Mouse (Mus musculus): Measurements from ENCODE around the gene Msl1. TPM values are rescaled to one million over a fixed set of nuclear protein-coding genes. Genes with fewer than 3 reads are reported as not detected.

Msl1 gene
- total and polyA plus RNA-seq, 2 experiments from 2014 or later, result 25.8 to 88.3 TPM

DNA sequence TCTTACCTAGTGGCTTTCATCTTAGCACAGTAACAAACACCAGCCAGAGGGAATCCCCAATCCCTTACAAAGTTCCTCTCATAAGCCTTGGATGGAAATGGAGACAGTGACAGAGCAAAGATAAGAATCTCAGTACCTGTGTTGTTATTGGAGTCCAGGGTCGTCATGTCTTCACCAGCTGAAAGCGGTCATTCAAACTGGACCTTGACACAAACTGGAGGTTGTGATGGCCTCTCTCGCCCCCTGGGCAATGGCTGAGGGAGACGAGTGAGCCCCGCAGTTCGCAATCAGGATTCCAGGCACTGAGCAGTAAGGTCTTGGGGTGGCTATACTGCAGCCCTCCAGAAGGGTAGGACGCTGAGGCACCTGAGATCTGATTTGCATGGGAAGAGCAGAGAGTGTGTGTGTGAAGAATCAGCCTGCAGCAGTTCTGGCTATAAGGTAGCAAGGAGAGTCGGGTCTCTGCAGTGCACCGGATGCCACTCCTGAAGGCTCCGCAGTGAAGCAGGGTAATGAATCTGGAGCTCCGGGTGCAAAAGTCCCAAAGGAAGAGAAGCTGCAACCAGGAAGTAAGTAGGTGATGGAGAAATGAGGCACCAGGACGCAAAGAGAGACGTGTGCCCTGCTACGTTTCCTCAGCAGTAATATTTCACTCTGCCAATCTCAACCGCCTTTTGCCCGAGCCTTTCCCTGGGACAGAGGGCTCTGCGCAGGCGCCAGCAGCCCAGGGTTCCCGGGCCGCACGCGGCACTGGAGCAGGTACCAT, 20.6 kb upstream of the Msl1 start, which contains the start of gene Nr1d1:
Nr1d1 (minus strand) TSS at position 752 of the 766 bp plus-strand sequence.
- H3K27me3 ChIP-seq (ENCODE audit: insufficient read depth, low read length), result no peaks in the 10 kb centered on the region
- H3K4me3 ChIP-seq (ENCODE audit: low read depth, low read length), result peak within 1 kb of the TSS; percentile 53
- H3K9me3 ChIP-seq (ENCODE audit: low read length), result no peaks in the 10 kb centered on the region
- no peak for TF ChIP-seq CTCF (IDR thresholded peaks at IDR 0.05)
- ATAC-seq (ENCODE audit: low FRiP score) (peak; percentile 6), DNase-seq (ENCODE audit: low spot score) (no peak)
- peak within 1 kb of the TSS; percentile 72 for H3K27ac ChIP-seq (ENCODE audit: low read depth, low read length)
- peaks cover 19% of the 10 kb centered on the region for H3K36me3 ChIP-seq (ENCODE audit: insufficient read depth, low read length)
- H3K4me1 ChIP-seq (ENCODE audit: insufficient read depth, low read length), result peaks cover 12% of the 10 kb centered on the region; the same call in 1 of the 2 replicates
- 1% methylated on average over 22 of the region's 22 CpGs for WGBS
- peak within 1 kb of the TSS; percentile 96 for H3K4me2 ChIP-seq (ENCODE audit: low read depth, low read length, poor library complexity, severe bottlenecking)
- H3K9ac ChIP-seq (replicated peaks; ENCODE audit: low read length, poor library complexity, severe bottlenecking), result peak within 1 kb of the TSS; percentile 64

DNA sequence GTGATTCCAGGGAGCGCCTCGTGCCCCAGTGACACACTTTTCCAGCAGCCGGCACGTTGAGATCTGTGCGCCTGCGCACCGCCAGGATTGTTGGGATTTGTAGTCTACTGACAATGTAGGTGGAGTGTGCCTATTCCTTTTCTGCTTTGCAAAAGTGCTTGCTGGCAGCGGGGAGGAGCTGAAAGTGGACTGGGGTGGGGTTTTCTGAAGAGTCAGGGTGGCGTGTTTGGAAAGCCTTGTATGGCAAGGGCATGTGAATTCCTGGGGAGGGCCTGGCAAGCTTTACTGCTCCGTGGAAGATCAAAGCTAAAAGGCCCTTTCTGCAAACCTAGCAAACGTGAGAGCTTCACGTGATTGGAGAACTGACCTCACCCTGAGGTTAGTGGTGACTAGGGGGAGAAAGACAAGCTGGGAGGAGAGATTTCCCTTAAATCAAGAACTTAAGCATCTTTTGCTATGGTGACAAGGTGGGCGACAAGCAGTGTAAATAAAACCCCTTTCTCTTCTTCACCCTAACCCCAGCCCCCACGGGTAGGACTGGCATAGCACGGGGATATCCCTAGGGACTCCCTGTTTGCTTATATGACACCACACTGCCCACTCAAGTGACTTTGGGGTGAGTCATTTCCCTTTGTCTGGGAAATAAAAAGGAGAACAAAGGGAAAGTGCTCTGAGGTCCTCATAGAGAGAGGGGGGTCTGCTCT, 19.8 kb upstream of the Msl1 start:
- H3K36me3 ChIP-seq (ENCODE audit: insufficient read depth, low read length), result peaks cover 12% of the 10 kb centered on the region
- peak overlapping the region; percentile 64; the same call in 1 of the 2 replicates for H3K9ac ChIP-seq (replicated peaks; ENCODE audit: low read length, poor library complexity, severe bottlenecking)
- DNase-seq (ENCODE audit: low spot score) (peak; percentile 98), ATAC-seq (ENCODE audit: low FRiP score) (peak; percentile 89)
- no peaks in the 10 kb centered on the region for H3K9me3 ChIP-seq (ENCODE audit: low read length)
- peak; percentile 6; the same call in 1 of the 2 replicates for TF ChIP-seq CTCF (IDR thresholded peaks at IDR 0.05)
- peak overlapping the region; percentile 53 for H3K4me3 ChIP-seq (ENCODE audit: low read depth, low read length)
- WGBS, result 5% methylated on average over 15 of the region's 15 CpGs
- peak overlapping the region; percentile 72 for H3K27ac ChIP-seq (ENCODE audit: low read depth, low read length)
- H3K4me1 ChIP-seq (ENCODE audit: insufficient read depth, low read length), result peaks cover 12% of the 10 kb centered on the region; the same call in 1 of the 2 replicates
- H3K4me2 ChIP-seq (ENCODE audit: low read depth, low read length, poor library complexity, severe bottlenecking), result peak overlapping the region; percentile 96
- H3K27me3 ChIP-seq (ENCODE audit: insufficient read depth, low read length), result no peaks in the 10 kb centered on the region

DNA sequence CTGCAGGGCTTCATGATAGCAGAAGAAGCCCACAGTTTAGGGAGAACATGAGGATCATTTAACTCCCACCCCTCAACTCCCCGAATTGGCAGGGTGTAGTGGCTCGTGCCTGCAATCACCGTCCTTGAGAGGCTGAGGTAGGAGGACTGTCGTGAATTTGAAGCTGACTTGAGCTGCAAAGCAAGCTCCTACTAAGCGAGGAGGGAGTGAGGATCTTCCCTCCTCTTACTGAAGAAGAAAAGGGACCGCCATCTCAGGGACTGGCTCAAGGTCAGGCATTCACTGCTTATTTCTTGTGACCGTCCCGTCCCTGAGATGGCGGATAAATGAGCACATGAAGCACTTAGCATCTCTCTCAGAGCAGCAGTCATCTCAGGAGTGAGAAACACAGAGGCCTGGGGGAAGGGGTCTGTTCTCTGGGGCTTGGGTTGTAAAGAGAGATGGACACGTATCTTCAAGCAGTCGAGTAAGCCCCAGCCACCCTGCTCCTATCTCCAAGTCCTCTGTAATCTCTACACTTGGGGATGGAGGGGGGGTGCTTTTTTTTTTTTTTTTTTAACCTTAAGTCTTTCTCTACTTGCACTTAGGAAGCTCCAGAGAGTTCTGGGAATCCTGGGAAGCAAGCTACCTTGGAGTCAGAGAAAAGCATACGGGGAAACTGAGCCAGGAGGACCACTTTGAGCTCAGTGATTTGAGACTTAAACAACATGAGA, 19.1 kb upstream of the Msl1 start:
- Histone ChIP-seq H3K4me2 (ENCODE audit: low read depth, low read length, poor library complexity, severe bottlenecking) (peak overlapping the region; percentile 96; the same call in 1 of the 2 replicates), H3K4me1 (ENCODE audit: insufficient read depth, low read length) (peaks cover 12% of the 10 kb centered on the region; the same call in 1 of the 2 replicates), H3K27me3 (ENCODE audit: insufficient read depth, low read length) (no peaks in the 10 kb centered on the region), H3K27ac (ENCODE audit: low read depth, low read length) (peak overlapping the region; percentile 57), H3K9me3 (ENCODE audit: low read length) (no peaks in the 10 kb centered on the region), H3K4me3 (ENCODE audit: low read depth, low read length) (no peak overlapping the region), H3K9ac (replicated peaks; ENCODE audit: low read length, poor library complexity, severe bottlenecking) (no peak overlapping the region), H3K36me3 (ENCODE audit: insufficient read depth, low read length) (peaks cover 6% of the 10 kb centered on the region)
- DNase-seq (ENCODE audit: low spot score), result no peak
- no peak for ATAC-seq (ENCODE audit: low FRiP score)
- whole genome bisulfite sequencing, result 55% methylated on average over 12 of the region's 12 CpGs
- no peak for TF ChIP-seq CTCF (IDR thresholded peaks at IDR 0.05)

DNA sequence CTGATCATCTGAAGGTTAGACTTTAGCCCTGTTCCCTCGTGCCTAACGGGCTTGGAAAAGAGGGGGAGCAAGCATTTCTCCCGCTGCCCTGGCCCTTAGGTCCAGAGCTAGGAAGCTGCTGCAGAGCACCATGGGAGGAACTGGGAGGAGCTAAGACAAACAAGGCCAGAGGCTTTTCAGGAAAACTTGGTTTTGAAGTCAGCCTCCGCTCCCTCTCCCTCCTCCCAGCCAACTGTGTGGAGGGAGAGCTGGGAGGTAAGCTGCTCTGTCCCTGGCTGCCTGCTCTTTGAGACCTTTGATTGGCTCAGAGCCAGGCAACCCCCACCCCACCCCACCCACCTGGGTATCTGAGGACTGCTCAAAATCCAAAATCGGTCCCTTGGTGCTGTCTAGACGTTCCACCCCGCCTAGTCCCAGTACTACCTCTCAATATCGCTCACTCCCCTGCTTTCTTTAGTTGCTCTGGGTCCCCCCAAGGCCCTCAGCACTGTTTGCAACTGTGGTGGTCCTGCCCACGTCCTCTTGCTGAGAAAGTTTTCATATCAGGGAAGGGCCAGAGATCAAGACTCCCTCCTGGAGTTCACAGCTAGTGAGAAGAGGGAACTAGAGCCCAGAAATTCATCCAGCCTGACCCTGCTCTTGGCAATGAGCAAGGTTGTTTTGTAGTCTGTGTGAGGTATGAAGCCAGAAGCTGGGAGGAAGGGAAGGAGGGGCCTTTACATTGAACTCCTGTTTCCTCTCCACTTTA, 18.3 kb upstream of the Msl1 start:
- no peak overlapping the region for H3K4me3 ChIP-seq (ENCODE audit: low read depth, low read length)
- no peak overlapping the region for H3K9ac ChIP-seq (replicated peaks; ENCODE audit: low read length, poor library complexity, severe bottlenecking)
- peak overlapping the region; percentile 55 for H3K27ac ChIP-seq (ENCODE audit: low read depth, low read length)
- H3K36me3 ChIP-seq (ENCODE audit: insufficient read depth, low read length), result no peaks in the 10 kb centered on the region
- TF ChIP-seq CTCF (IDR thresholded peaks at IDR 0.05), result no peak
- H3K4me2 ChIP-seq (ENCODE audit: low read depth, low read length, poor library complexity, severe bottlenecking), result no peak overlapping the region; the same call in 1 of the 2 replicates
- peaks cover 17% of the 10 kb centered on the region; the same call in 1 of the 2 replicates for H3K4me1 ChIP-seq (ENCODE audit: insufficient read depth, low read length)
- no peaks in the 10 kb centered on the region for H3K27me3 ChIP-seq (ENCODE audit: insufficient read depth, low read length)
- H3K9me3 ChIP-seq (ENCODE audit: low read length), result no peaks in the 10 kb centered on the region
- WGBS, result 10% methylated on average over 9 of the region's 9 CpGs
- no peak for ATAC-seq (ENCODE audit: low FRiP score)
- DNase-seq (ENCODE audit: low spot score), result no peak

DNA sequence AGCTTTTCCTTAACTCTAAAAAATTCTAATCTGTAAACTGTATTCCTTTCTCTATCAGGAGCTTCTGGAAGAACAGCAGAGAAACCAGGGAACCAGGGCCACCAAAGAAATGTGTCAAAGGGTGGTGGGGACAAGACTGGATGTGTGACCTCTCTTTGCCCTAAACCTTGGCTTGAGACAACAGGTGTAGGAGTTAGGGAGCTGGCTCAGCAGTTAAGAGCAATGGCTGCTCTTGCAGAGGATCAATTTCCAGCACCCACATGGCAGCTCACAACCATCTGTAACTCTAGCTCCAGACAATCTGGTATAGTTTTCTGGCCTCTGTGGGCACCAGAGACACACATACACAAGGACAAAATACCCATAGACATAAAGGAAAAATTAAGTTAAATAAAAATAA, 17.4 kb upstream of the Msl1 start:
- DNase-seq (ENCODE audit: low spot score), result no peak
- Histone ChIP-seq H3K27me3 (ENCODE audit: insufficient read depth, low read length) (no peaks in the 10 kb centered on the region), H3K9ac (replicated peaks; ENCODE audit: low read length, poor library complexity, severe bottlenecking) (no peak overlapping the region), H3K9me3 (ENCODE audit: low read length) (no peaks in the 10 kb centered on the region), H3K4me1 (ENCODE audit: insufficient read depth, low read length) (peaks cover 19% of the 10 kb centered on the region), H3K27ac (ENCODE audit: low read depth, low read length) (no peak overlapping the region), H3K4me3 (ENCODE audit: low read depth, low read length) (no peak overlapping the region), H3K36me3 (ENCODE audit: insufficient read depth, low read length) (no peaks in the 10 kb centered on the region), H3K4me2 (ENCODE audit: low read depth, low read length, poor library complexity, severe bottlenecking) (no peak overlapping the region)
- ATAC-seq (ENCODE audit: low FRiP score), result no peak
- no peak for TF ChIP-seq CTCF (IDR thresholded peaks at IDR 0.05)
